Mouse (Mus musculus): ENCODE results near the gene 1700001P01Rik.

DNA sequence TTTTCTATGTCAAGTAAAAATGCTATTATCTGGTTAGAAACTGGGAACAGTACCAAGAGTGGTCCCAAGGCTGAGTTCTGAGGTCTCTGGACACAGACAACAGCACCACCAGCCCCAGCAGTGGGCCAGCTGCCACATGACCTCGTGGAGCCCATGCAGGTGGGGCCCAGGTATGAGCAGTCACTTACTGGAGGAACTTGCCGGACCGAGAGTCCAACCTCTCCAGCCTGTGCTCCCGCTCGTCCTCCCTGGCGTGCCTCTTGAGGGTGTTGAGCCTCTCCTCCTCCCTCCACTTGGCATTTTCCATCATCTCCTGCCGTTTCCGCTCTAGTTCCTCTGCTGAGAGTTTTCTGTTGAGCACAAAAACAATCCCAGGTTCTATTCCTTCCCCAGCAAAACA, 27.9 kb downstream of the 1700001P01Rik start:
- no peak for TF ChIP-seq CTCF (IDR thresholded peaks at IDR 0.05; ENCODE audit: insufficient read depth, low read depth, low read length)
- no peak for TF ChIP-seq POLR2A (IDR thresholded peaks at IDR 0.05; ENCODE audit: insufficient read depth, low read depth, low read length)

Data from olfactory bulb, adult 2 months (tissue).